Mouse (Mus musculus) CH12.LX (cell line): Measurements from ENCODE around the gene Rgs12. TPM values are rescaled to one million over a fixed set of nuclear protein-coding genes. Genes with fewer than 3 reads are reported as not detected.

ENCODE experiments used
- DNase-seq: peaks from one replicate; pipeline ENCODE4 v3.0.0-alpha.2; 2013; ENCODE audit errors: extremely low read depth
- H3K27ac ChIP-seq: 2 replicates; pipeline ENCODE4 v1.5.1; 2012; ENCODE audit warnings: low read depth, mild to moderate bottlenecking, control low read depth, moderate library complexity; ENCODE audit not compliant: insufficient read depth
- H3K27me3 ChIP-seq: replicated peaks from 2 replicates; pipeline ENCODE3; 2012; ENCODE audit warnings: inconsistent platforms
- H3K36me3 ChIP-seq, 2 experiments: replicated peaks in 1 of 2; 2 replicates each; pipeline versions ENCODE3 to v1.6.1; 2012; ENCODE audit warnings: inconsistent platforms in 1 of 2, low read length in 1 of 2, mild to moderate bottlenecking in 1 of 2, mixed read lengths in 1 of 2, moderate library complexity in 1 of 2; ENCODE audit not compliant: control insufficient read depth in 1 of 2, insufficient read depth in 1 of 2
- H3K4me1 ChIP-seq, 2 experiments: 2 replicates each; pipeline ENCODE4 v1.6.1; 2012; ENCODE audit warnings: inconsistent platforms in 1 of 2, moderate library complexity in 1 of 2; ENCODE audit not compliant: insufficient read depth in 2 of 2, control insufficient read depth in 1 of 2
- H3K4me2 ChIP-seq: 2 replicates; pipeline ENCODE4 v1.6.1; 2012; ENCODE audit warnings: low read depth, mild to moderate bottlenecking, control low read depth; ENCODE audit not compliant: poor library complexity, insufficient read depth, severe bottlenecking
- H3K4me3 ChIP-seq, 3 experiments: fragments of 150-350 bp in 1 of 3; sonication (generic) in 1 of 3; replicated peaks in 1 of 3; 2 replicates each; pipeline versions ENCODE3 to v1.5.1; 2011 to 2012; ENCODE audit warnings: low read depth in 2 of 3, low read length in 2 of 3, mild to moderate bottlenecking in 2 of 3, moderate library complexity in 2 of 3, control low read depth in 1 of 3, improper control_type of control experiment in 1 of 3, inconsistent platforms in 1 of 3, mixed read lengths in 1 of 3; ENCODE audit not compliant: poor library complexity in 1 of 3
- H3K79me2 ChIP-seq: replicated peaks from 2 replicates; pipeline ENCODE4 v1.6.1; 2012; ENCODE audit warnings: mild to moderate bottlenecking, moderate library complexity; ENCODE audit not compliant: control insufficient read depth, poor library complexity, insufficient read depth, severe bottlenecking; ENCODE audit errors: extremely low read depth
- H3K9ac ChIP-seq: 2 replicates; pipeline ENCODE4 v1.6.1; 2012; ENCODE audit warnings: low read depth, mild to moderate bottlenecking, control low read depth, moderate library complexity; ENCODE audit not compliant: insufficient read depth
- H3K9me3 ChIP-seq: replicated peaks from 2 replicates; pipeline ENCODE3; 2012; ENCODE audit warnings: low read length, inconsistent platforms, mixed read lengths
- CHD1 ChIP-seq: IDR thresholded peaks from 2 replicates; pipeline ENCODE4 v1.6.1; 2012; ENCODE audit warnings: low read depth, low read length, improper control_type of control experiment, inconsistent platforms
- CHD2 ChIP-seq: IDR thresholded peaks from 2 replicates; pipeline ENCODE4 v1.6.1; 2011; ENCODE audit warnings: low read length, improper control_type of control experiment
- CTCF ChIP-seq, 2 experiments: IDR thresholded peaks in 1 of 2; conservative IDR thresholded peaks in 1 of 2; 2 replicates each; pipeline ENCODE4 v1.5.1; 2011 to 2012; ENCODE audit warnings: low read depth in 2 of 2, low read length in 2 of 2, improper control_type of control experiment in 1 of 2, inconsistent platforms in 1 of 2, mild to moderate bottlenecking in 1 of 2, moderate library complexity in 1 of 2
- ETS1 ChIP-seq: conservative IDR thresholded peaks from 2 replicates; pipeline ENCODE4 v1.6.1; 2012; ENCODE audit warnings: low read depth, mild to moderate bottlenecking, inconsistent platforms, low read length, improper control_type of control experiment, moderate library complexity
- GABPA ChIP-seq: IDR thresholded peaks from 2 replicates; pipeline ENCODE4 v1.6.1; 2012; ENCODE audit warnings: low read depth, low read length, improper control_type of control experiment, inconsistent platforms; ENCODE audit not compliant: insufficient replicate concordance
- HCFC1 ChIP-seq: IDR thresholded peaks from 2 replicates; pipeline ENCODE4 v1.6.1; 2012; ENCODE audit warnings: low read depth, mild to moderate bottlenecking, inconsistent platforms, low read length, improper control_type of control experiment
- IRF4 ChIP-seq: IDR thresholded peaks from 2 replicates; pipeline ENCODE4 v1.6.1; 2014; ENCODE audit warnings: low read depth, mild to moderate bottlenecking, inconsistent platforms, low read length, improper control_type of control experiment
- JUN ChIP-seq: IDR thresholded peaks from 2 replicates; pipeline ENCODE4 v1.6.1; 2011; ENCODE audit warnings: low read depth, mild to moderate bottlenecking, low read length, improper control_type of control experiment, moderate library complexity; ENCODE audit not compliant: insufficient read depth
- KAT2A ChIP-seq: IDR thresholded peaks from 2 replicates; pipeline ENCODE4 v1.6.1; 2012; ENCODE audit warnings: low read length, improper control_type of control experiment, inconsistent platforms; ENCODE audit not compliant: insufficient replicate concordance
- MAFK ChIP-seq: IDR thresholded peaks from 2 replicates; pipeline ENCODE4 v1.6.1; 2011; ENCODE audit warnings: low read length, improper control_type of control experiment; ENCODE audit not compliant: insufficient replicate concordance
- MAZ ChIP-seq: IDR thresholded peaks from 2 replicates; pipeline ENCODE4 v1.6.1; 2012; ENCODE audit warnings: low read depth, mild to moderate bottlenecking, inconsistent platforms, low read length, improper control_type of control experiment, moderate library complexity
- MEF2A ChIP-seq: IDR thresholded peaks from 2 replicates; pipeline ENCODE4 v1.6.1; 2014; ENCODE audit warnings: low read depth, mild to moderate bottlenecking, inconsistent platforms, low read length, improper control_type of control experiment, borderline replicate concordance
- MXI1 ChIP-seq: IDR thresholded peaks from 2 replicates; pipeline ENCODE4 v1.6.1; 2011; ENCODE audit warnings: mild to moderate bottlenecking, low read depth, low read length, improper control_type of control experiment
- MYC ChIP-seq: IDR thresholded peaks from 2 replicates; pipeline ENCODE4 v1.6.1; 2011; ENCODE audit warnings: low read depth, mild to moderate bottlenecking, improper control_type of control experiment, low read length
- NELFE ChIP-seq: IDR thresholded peaks from 2 replicates; pipeline ENCODE4 v1.6.1; 2011; ENCODE audit warnings: low read depth, low read length, improper control_type of control experiment
- POLR2A ChIP-seq: IDR thresholded peaks from 2 replicates; pipeline ENCODE4 v1.6.1; 2011; ENCODE audit warnings: low read depth, mild to moderate bottlenecking, improper control_type of control experiment, low read length
- POLR2AphosphoS2 ChIP-seq: IDR thresholded peaks from 2 replicates; pipeline ENCODE4 v1.6.1; 2011; ENCODE audit warnings: low read depth, low read length, improper control_type of control experiment
- RCOR1 ChIP-seq: conservative IDR thresholded peaks from 2 replicates; pipeline ENCODE4 v1.6.1; 2012; ENCODE audit warnings: low read depth, mild to moderate bottlenecking, inconsistent platforms, low read length, improper control_type of control experiment
- SIN3A ChIP-seq: IDR thresholded peaks from 2 replicates; pipeline ENCODE4 v1.6.1; 2012; ENCODE audit warnings: low read length, improper control_type of control experiment, inconsistent platforms
- TCF12 ChIP-seq: IDR thresholded peaks from 2 replicates; pipeline ENCODE4 v1.6.1; 2014; ENCODE audit warnings: low read depth, mild to moderate bottlenecking, inconsistent platforms, low read length, improper control_type of control experiment
- USF2 ChIP-seq: conservative IDR thresholded peaks from 2 replicates; pipeline ENCODE4 v1.6.1; 2011; ENCODE audit warnings: low read depth, low read length, improper control_type of control experiment
- ZC3H11A ChIP-seq: IDR thresholded peaks from 2 replicates; pipeline ENCODE4 v1.6.1; 2012; ENCODE audit warnings: low read depth, mild to moderate bottlenecking, inconsistent platforms, low read length, improper control_type of control experiment
- ZKSCAN1 ChIP-seq: IDR thresholded peaks from 2 replicates; pipeline ENCODE4 v1.6.1; 2012; ENCODE audit warnings: low read depth, inconsistent platforms, low read length, improper control_type of control experiment, borderline replicate concordance
- ZMIZ1 ChIP-seq: IDR thresholded peaks from 2 replicates; pipeline ENCODE4 v1.6.1; 2012; ENCODE audit warnings: low read depth, mild to moderate bottlenecking, inconsistent platforms, low read length, improper control_type of control experiment
- ZNF384 ChIP-seq: IDR thresholded peaks from 2 replicates; pipeline ENCODE4 v1.6.1; 2012; ENCODE audit warnings: low read depth, low read length, improper control_type of control experiment, inconsistent platforms
- dilution Hi-C: fragments of 300-500 bp; cut with MboI; formaldehyde crosslinking; loops from 2 replicates; pipeline ENCODE4 v1.14.3; 2020; ENCODE audit warnings: low sequenced_read_pairs; ENCODE audit not compliant: extremely low pct_unique_long_range_greater_than_20kb, extremely low pct_ligation_motif_present
- in situ Hi-C: fragments of 300-500 bp; cut with MboI; formaldehyde crosslinking; loops from 3 replicates; pipeline ENCODE4 v1.14.3; 2019; ENCODE audit warnings: low sequenced_read_pairs, low pct_ligation_motif_present, low pct_unique_long_range_greater_than_20kb, mixed read lengths
- polyA plus RNA-seq: library from polyadenylated mRNA; unstranded; fragments of >175 nt; gene quantifications from 2 replicates; pipeline ENCODE4 v1.2.1, GENCODE M21; 2012; ENCODE audit warnings: low read depth; ENCODE audit not compliant: insufficient read length
- total RNA-seq, 2 experiments: library from RNA; depleted of rRNA; stranded (reverse); fragments of 300-350 nt in 1 of 2; fragments of >200 nt in 1 of 2; gene quantifications; 2 replicates each; pipeline ENCODE4 v1.2.3; 2012 to 2014

Rgs12 gene
- total and polyA plus RNA-seq, 3 experiments, result 6.8 to 9.8 (median 8.1) TPM

DNA sequence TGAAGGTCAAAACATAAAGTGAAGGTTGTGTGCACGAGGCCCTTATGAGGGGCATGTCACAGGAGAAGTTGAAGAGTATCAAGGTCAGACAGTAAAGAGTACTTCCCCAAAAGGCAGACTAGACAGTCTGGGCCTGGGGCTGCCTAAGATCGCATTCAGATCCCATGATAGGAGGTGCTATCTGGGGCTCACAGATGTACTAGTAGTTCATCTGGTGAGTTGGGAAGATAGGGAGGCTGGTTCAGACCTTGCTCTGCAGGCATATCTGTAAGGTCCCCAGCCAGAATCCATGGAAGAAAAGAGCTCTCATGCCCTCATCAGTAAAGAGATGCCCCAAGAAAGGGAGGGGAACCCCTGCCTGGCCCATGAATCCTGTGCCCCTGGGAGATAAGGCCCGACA is 30.5 kb upstream of the Rgs12 start:
- H3K4me2 ChIP-seq, result no peak overlapping the region
- no peak for DNase-seq
- H3K27me3 ChIP-seq, result no peaks in the 10 kb centered on the region
- no peaks in the 10 kb centered on the region for H3K79me2 ChIP-seq
- H3K27ac ChIP-seq, result no peak overlapping the region
- H3K9ac ChIP-seq, result no peak overlapping the region
- no peaks in the 10 kb centered on the region for H3K9me3 ChIP-seq
- no peak for TF ChIP-seq SIN3A
- TF ChIP-seq ZC3H11A, result no peak
- no peak for TF ChIP-seq POLR2AphosphoS2
- no peak for TF ChIP-seq IRF4
- TF ChIP-seq MYC, result no peak
- TF ChIP-seq NELFE, result no peak
- no peak for TF ChIP-seq GABPA
- TF ChIP-seq ZMIZ1, result no peak
- TF ChIP-seq RCOR1, result no peak
- TF ChIP-seq CTCF (conservative IDR thresholded peaks at IDR 0.05 in 1 of 2, IDR thresholded peaks at IDR 0.05 in 1 of 2; ENCODE audit: low read depth in 2 of 2, low read length in 2 of 2), result no peak
- no peak for TF ChIP-seq ETS1
- in situ Hi-C loops (loop anchor here (5.0 kb wide), 1 partner anchor 119 kb away; no protein-coding TSS in a partner anchor), dilution Hi-C loops (no loop called here)
- H3K4me1 ChIP-seq, result peaks cover 0 to 7% of the 10 kb centered on the region in 2 experiments; a peak in 1 of 4 replicates
- H3K36me3 ChIP-seq, result peaks cover 6 to 27% of the 10 kb centered on the region in 2 experiments
- no peak overlapping the region for H3K4me3 ChIP-seq

GRCm38 (mm10) chr5:34922531-34922930 is 26.7 kb upstream of the Rgs12 start:
- in situ Hi-C loops, result no loop called here

More at GRCm38 (mm10) chr5:34922531-34922930, 26.7 kb upstream of the Rgs12 start:
- Histone ChIP-seq H3K4me3 (no peak overlapping the region), H3K36me3 (peaks cover 6 to 38% of the 10 kb centered on the region in 2 experiments), H3K4me1 (peaks cover 3 to 12% of the 10 kb centered on the region in 2 experiments; a peak in 2 of 4 replicates), H3K9me3 (no peaks in the 10 kb centered on the region), H3K9ac (no peak overlapping the region), H3K27me3 (no peaks in the 10 kb centered on the region), H3K4me2 (no peak overlapping the region), H3K79me2 (no peaks in the 10 kb centered on the region), H3K27ac (no peak overlapping the region)
- DNase-seq, result no peak
- TF ChIP-seq CTCF (conservative IDR thresholded peaks at IDR 0.05 in 1 of 2, IDR thresholded peaks at IDR 0.05 in 1 of 2; ENCODE audit: low read depth in 2 of 2, low read length in 2 of 2) (no peak), SIN3A (no peak), MXI1 (no peak), ZKSCAN1 (no peak), POLR2A (no peak), MEF2A (no peak), ZMIZ1 (no peak), USF2 (no peak), CHD2 (no peak), KAT2A (no peak), ETS1 (no peak), ZNF384 (no peak), TCF12 (no peak), NELFE (no peak), MAFK (no peak), CHD1 (no peak), MYC (no peak), JUN (no peak), MAZ (no peak), HCFC1 (no peak)
- dilution Hi-C loops, result no loop called here
